Mouse (Mus musculus): ENCODE results near the gene Rad51b.

The Rad51b gene

DNA sequence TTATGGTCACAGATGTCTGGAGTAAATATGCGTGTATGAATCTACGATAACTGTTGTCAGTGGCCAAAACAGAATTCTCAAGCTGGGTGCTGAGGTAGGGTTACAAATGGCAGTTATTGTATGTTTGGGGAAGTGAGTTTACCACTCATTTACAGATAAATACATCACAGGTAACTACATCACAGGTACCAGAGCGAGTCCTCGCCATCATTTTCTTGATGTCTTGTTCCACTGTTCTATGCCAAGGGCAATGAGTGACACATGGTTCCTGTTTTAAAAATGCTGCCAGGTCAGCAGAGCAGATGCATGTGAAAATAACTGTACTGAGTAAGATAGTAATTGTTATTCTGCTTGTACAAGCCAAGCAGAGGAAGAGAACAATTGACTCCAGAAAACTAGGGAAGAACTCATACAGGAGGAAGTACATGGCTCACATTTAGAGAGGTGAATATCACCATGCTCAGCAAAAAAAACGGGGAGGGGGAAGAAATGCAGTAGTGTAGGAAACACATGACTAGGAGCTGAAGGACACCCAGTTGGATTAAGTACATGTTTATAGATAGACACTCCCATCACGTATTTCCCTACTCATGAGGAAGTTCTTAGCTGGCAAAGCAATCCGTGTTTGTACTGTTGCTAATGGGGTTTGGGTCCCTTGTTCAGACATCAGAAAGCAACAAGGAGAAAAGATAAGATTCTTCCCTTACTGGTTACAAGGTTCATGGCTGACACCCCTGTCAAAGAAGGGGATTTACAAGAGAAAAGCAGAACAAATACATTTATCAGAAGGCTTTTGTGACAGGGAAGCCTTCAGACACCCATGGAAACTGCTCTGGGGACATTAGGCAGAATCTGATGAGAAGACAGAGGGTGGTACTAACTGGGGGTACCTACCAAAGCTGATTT lies 333.1 kb downstream of the Rad51b start:
- peak; percentile 60 for DNase-seq (ENCODE audit: low read depth, low spot score)
- H3K36me3 ChIP-seq (ENCODE audit: control insufficient read depth, insufficient read depth, low read length, poor library complexity, severe bottlenecking), result no peaks in the 10 kb centered on the region
- H3K27me3 ChIP-seq (ENCODE audit: control insufficient read depth, insufficient read depth, low read length, poor library complexity, severe bottlenecking), result no peaks in the 10 kb centered on the region

DNA sequence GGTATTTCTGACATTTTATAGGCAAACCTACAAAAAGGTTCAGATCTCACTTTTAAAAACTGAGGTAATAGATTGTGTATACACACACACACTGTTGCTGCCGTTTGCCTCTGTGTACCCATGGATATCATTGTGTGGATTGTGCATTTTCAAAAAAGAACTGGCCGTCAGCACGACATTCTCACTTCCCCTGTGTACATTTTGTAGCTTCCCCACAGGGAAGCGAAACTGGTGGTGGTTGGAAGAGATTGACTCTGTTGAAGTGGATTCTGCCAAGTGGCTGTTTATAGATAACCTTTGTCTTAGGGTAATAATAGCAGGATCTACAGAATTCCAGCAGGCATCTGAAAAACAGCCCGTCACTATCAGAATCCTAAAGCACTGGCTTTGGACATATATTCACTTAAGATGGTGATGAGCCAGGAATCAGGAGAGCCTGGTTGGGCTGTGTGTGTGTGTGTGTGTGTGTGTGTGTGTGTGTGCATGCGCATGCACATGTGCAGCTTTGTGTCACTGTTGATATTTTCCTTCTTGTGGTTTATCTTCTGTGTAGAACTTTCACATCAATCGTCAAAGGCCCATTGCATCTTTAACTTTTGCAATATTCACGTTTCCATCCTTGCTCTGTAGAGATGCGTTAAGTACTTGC lies 336.5 kb downstream of the Rad51b start:
- Histone ChIP-seq H3K36me3 (ENCODE audit: control insufficient read depth, insufficient read depth, low read length, poor library complexity, severe bottlenecking) (no peaks in the 10 kb centered on the region), H3K27me3 (ENCODE audit: control insufficient read depth, insufficient read depth, low read length, poor library complexity, severe bottlenecking) (no peaks in the 10 kb centered on the region)
- peak; percentile 92 for DNase-seq (ENCODE audit: low read depth, low spot score)

DNA sequence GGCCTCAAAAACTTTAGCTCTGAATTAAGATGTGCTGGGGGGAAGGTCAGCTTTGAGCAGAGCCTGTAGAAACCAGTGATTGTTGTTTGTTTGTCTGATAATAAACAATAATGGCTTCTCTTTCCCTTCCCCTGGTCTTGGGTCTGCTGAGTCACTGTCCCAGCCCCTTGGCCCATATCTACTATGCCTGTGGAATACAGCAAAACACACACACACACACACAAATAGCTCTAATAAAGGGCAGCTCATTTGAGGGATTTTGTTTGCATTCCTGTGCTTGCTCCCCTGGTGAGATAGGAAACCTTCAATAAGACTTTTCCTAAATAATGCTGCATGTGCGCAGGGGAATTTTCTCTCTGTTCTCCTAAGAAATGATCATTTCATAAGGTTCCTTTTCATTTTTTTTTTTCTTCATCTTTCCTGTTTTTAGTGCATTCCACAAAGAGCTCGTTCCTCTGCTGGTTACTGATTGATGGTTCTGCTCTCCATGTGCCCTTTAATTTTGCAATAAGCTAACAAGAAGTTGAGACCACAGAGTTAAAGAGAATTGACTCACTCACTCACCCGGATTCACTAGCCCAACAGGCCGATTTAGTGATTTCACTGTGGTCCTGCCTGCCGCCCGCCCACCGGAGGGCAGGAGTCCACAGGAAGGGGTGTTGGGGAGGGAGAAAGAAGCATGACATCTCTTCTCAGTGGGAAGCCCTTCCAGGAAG lies 344.6 kb downstream of the Rad51b start:
- no peak for DNase-seq (ENCODE audit: low read depth, low spot score)
- no peaks in the 10 kb centered on the region for H3K36me3 ChIP-seq (ENCODE audit: control insufficient read depth, insufficient read depth, low read length, poor library complexity, severe bottlenecking)
- no peaks in the 10 kb centered on the region for H3K27me3 ChIP-seq (ENCODE audit: control insufficient read depth, insufficient read depth, low read length, poor library complexity, severe bottlenecking)

DNA sequence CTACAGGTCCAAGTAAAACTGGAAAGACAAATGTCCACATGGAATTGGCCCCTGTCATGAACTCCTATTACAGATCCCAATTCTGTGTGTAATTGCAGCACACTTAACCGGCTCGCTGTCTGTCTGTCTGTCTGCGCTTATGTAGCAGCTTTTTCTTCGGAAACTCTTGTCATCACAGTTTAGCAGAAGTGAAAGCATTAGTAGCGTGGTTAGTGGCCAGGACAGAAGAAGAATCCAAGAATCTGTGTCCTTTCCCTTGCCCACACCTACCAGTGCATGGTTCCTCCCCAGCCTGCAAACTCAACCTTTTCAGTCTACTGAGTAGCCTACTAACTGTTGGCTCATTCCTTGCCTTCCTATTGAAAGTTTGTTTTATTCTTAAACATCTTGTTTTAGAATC lies 345.6 kb downstream of the Rad51b start:
- H3K36me3 ChIP-seq (ENCODE audit: control insufficient read depth, insufficient read depth, low read length, poor library complexity, severe bottlenecking), result no peaks in the 10 kb centered on the region
- no peaks in the 10 kb centered on the region for H3K27me3 ChIP-seq (ENCODE audit: control insufficient read depth, insufficient read depth, low read length, poor library complexity, severe bottlenecking)
- DNase-seq (ENCODE audit: low read depth, low spot score), result peak; percentile 86

DNA sequence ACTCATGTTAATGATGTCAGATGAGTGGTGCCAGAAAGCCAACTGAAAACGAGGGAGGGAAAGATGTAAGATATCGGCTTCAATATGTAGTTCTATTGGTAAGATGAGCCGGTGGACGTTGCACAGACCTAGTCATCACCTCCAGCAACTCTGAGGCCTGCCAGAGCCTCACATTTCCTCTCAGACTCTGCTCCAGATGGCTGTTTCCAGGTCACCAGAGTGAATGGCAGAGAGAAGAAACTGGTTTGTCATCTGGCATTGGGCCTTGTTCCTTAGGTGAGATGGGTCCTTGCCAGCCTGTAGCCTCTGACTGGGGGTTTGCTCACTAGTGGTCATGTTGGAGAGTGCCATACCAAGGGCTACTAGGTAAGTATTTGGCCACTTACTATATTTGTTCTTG lies 348.6 kb downstream of the Rad51b start:
- H3K36me3 ChIP-seq (ENCODE audit: control insufficient read depth, insufficient read depth, low read length, poor library complexity, severe bottlenecking), result no peaks in the 10 kb centered on the region
- peak; percentile 21 for DNase-seq (ENCODE audit: low read depth, low spot score)

DNA sequence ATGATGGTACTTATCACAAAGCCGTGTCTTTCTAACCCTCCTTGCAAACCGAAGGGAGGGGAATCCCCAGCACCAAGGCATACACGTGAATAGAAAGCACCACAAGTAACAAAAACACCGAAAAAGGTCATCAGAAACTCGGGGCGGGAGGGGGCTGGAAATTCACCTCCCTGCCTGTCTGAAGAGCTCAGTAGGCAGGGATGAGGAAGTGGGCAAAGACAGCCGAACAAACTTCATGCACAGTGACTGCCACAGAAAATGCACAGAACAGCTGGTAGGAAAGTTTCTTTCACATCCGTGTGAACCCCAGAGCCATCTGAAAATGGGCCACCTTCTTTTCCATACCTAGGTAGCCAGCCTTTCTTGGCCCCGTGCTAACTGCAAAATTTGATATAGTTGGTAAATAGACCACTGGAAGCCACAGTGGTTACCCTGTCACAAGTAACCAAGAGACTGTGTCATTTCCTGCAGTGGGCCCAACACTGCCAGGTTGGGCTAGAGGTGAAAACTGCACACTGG lies 349.6 kb downstream of the Rad51b start:
- peak; percentile 96 for DNase-seq (ENCODE audit: low read depth, low spot score)
- no peaks in the 10 kb centered on the region for H3K36me3 ChIP-seq (ENCODE audit: control insufficient read depth, insufficient read depth, low read length, poor library complexity, severe bottlenecking)
- H3K27me3 ChIP-seq (ENCODE audit: control insufficient read depth, insufficient read depth, low read length, poor library complexity, severe bottlenecking), result no peaks in the 10 kb centered on the region

More for the DNA sequence above, 348.6 kb downstream of the Rad51b start:
- no peaks in the 10 kb centered on the region for H3K27me3 ChIP-seq (ENCODE audit: control insufficient read depth, insufficient read depth, low read length, poor library complexity, severe bottlenecking)

DNA sequence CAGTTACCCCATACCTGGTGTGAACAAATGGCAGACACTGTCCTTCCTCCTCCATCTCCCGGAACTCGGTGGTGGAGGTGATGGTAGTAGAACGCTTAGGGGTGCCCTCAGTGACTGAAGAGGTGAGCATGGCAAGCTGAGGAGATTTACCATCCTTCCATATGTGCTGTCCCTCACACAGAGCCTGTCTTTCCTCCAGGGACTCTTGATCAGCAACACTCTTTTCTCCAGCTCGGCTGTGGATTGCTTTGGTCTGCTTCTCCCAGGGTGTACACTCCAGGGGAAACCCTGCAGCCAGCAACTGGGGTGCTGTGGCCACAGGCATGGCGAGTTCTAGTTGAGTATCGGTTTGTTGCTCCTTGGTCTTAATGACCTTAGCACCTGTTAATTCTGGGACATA lies 350.3 kb downstream of the Rad51b start:
- DNase-seq (ENCODE audit: low read depth, low spot score), result no peak
- H3K27me3 ChIP-seq (ENCODE audit: control insufficient read depth, insufficient read depth, low read length, poor library complexity, severe bottlenecking), result no peaks in the 10 kb centered on the region
- H3K36me3 ChIP-seq (ENCODE audit: control insufficient read depth, insufficient read depth, low read length, poor library complexity, severe bottlenecking), result no peaks in the 10 kb centered on the region

DNA sequence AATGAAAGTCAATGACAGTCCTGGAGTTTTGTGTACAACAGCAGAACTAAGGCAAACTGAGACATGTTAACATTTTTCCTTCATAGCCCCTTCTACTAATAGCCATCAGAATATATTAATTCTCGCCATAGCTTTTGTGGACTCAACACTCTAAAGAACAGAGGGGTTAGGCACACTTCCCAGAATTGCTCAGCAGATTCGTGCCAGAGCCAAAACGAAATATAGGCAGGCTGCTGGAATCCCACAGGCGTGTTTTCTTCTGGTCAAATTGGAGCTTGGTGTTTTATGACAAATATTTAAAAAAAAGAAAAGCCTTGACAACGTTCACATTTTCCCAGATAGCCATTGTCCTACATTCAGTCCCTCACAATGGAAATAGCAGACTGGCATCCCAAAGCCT lies 350.9 kb downstream of the Rad51b start:
- Histone ChIP-seq H3K27me3 (ENCODE audit: control insufficient read depth, insufficient read depth, low read length, poor library complexity, severe bottlenecking) (no peaks in the 10 kb centered on the region), H3K36me3 (ENCODE audit: control insufficient read depth, insufficient read depth, low read length, poor library complexity, severe bottlenecking) (no peaks in the 10 kb centered on the region)
- no peak for DNase-seq (ENCODE audit: low read depth, low spot score)

DNA sequence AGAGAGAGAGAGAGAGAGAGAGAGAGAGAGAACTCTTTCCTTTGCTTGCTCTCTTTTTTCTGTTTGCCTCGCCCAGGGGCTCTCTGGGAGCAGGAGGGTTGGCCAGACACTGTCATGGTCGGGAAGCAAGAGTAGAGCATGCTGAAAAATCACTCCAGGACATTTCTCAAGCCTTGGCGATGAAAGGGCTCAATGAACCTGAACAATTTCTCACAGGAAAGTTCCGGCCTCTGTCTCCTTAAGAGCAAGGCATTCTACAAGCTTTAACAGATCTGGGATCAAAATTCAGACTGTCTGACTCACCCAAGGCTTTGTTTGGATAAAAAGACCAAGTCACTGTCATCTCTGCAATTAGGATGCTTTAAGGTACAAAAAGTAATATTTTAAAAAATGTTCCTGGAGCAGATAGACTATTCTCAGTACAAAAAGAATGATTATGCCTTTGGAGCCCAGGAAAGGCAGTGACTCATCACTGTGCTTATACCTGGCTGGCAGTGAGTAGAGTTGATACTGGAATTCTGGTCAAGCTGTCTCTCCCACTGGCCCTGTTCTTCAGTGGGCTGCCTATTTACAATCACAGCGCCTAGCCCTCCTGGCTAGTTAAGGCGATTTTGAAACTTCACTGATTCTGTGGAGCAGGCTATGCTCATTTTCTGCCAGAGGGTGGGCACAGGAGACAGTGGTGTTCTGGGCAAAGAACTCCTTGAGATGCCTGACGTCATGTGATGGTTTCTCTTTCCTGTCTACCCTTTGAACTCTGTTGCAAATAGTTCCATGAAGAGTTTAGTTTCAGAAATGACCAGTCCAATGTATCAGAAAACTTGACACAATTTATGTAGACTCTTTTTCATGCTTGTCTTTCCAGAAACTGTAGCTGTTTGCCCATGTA lies 352.0 kb downstream of the Rad51b start:
- no peaks in the 10 kb centered on the region for H3K36me3 ChIP-seq (ENCODE audit: control insufficient read depth, insufficient read depth, low read length, poor library complexity, severe bottlenecking)
- no peak for DNase-seq (ENCODE audit: low read depth, low spot score)
- no peaks in the 10 kb centered on the region for H3K27me3 ChIP-seq (ENCODE audit: control insufficient read depth, insufficient read depth, low read length, poor library complexity, severe bottlenecking)

DNA sequence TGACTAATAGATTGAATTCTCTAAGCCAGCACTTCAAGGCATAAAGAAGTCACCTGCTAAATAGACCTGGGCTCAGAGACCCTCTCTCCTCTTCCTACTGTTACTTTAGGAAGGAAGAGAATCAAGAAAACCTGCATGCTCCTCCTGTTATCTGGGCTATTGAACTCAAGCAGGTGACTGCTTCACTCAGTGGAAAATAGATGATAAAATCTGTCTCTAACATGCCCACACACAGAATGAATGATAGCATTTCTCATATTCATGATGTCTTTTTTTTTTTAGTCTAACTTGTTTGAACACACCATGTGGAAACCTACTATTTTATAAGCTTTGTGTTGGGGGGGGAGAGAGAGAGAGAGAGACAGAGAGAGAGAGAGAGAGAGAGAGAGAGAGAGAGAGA lies 352.7 kb downstream of the Rad51b start:
- Histone ChIP-seq H3K27me3 (ENCODE audit: control insufficient read depth, insufficient read depth, low read length, poor library complexity, severe bottlenecking) (no peaks in the 10 kb centered on the region), H3K36me3 (ENCODE audit: control insufficient read depth, insufficient read depth, low read length, poor library complexity, severe bottlenecking) (no peaks in the 10 kb centered on the region)
- DNase-seq (ENCODE audit: low read depth, low spot score), result no peak

DNA sequence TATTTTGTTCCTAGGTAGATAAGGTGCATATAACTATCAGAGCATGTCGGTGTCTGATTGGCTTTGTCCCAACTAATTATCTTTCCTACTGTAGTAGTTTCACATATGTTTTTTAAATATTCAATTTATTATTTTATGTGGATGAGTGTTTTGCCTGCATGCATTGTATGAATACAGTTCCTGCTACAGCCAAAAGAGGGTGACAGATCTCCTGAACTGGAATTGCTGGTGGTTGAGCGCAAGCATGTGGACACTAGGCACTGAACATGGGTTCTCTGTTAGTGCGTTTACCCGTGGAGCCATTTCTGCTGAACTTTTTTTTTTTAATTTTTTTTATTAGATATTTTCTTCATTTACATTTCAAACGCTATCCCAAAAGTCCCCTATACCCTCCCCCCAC lies 358.1 kb downstream of the Rad51b start:
- DNase-seq (ENCODE audit: low read depth, low spot score), result peak; percentile 15
- Histone ChIP-seq H3K27me3 (ENCODE audit: control insufficient read depth, insufficient read depth, low read length, poor library complexity, severe bottlenecking) (no peaks in the 10 kb centered on the region), H3K36me3 (ENCODE audit: control insufficient read depth, insufficient read depth, low read length, poor library complexity, severe bottlenecking) (no peaks in the 10 kb centered on the region)

DNA sequence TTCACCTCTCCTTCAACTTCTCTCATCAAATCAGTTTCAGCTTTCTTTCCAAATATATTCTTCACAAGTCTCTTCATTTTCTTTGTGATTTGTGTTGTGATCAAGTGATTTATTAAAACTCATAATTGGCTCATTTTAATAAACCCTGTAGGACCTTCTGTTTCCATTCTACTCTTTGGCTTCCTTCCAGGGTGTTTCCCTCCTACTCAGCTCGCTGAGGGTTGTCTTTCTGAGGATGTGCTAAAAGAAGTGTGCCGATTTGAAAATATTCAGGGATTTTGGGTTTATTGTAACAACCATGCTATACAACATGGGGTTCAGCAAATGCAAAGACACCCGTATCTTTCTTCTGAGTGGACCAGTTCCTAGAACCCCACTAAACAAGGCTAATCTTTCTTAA lies 361.8 kb downstream of the Rad51b start:
- H3K27me3 ChIP-seq (ENCODE audit: control insufficient read depth, insufficient read depth, low read length, poor library complexity, severe bottlenecking), result no peaks in the 10 kb centered on the region
- H3K36me3 ChIP-seq (ENCODE audit: control insufficient read depth, insufficient read depth, low read length, poor library complexity, severe bottlenecking), result no peaks in the 10 kb centered on the region
- no peak for DNase-seq (ENCODE audit: low read depth, low spot score)

DNA sequence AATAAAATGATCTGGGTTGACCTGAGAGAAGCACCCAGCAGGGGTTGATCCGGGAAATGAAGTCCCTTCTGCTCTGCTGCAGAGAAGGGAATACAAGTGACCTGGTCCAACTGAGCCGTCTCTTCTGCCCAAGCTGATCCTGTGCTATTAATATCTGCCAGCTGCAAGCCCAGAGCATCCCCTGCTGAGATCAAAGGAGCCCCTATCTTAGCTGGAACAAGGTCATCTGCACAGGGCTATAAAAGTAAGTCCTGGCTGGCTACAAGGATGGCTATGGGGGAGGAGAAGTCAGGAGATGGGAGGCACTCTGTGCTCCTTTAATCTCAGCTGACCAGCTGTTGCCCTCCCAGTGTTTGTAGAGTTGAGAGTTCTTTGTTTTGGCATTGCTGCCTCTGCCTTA lies 364.2 kb downstream of the Rad51b start:
- DNase-seq (ENCODE audit: low read depth, low spot score), result no peak
- no peaks in the 10 kb centered on the region for H3K27me3 ChIP-seq (ENCODE audit: control insufficient read depth, insufficient read depth, low read length, poor library complexity, severe bottlenecking)
- H3K36me3 ChIP-seq (ENCODE audit: control insufficient read depth, insufficient read depth, low read length, poor library complexity, severe bottlenecking), result no peaks in the 10 kb centered on the region
